12 mouse cellular contexts compared by ENCODE assay signal in genomic region chr5:105565824-105566223, GRCm38 (mm10). TPM values are rescaled to one million over a fixed set of nuclear protein-coding genes. Genes with fewer than 3 reads are reported as not detected.
DNase-seq lines count a peak whose midpoint lies in the region; ATAC-seq and TF ChIP-seq lines count a peak whose summit lies in the region.
"Had no signal": no experiment of that assay in that cellular context is flagged by ENCODE, and none has a peak within 500 bp of the region (broad histone marks: within the 10 kb centered on the region; RNA-seq: fewer than 3 reads in every experiment).

No protein-coding gene starts in this region.

- H3K4me2 ChIP-seq in heart, embryonic 11.5 days, result no peak overlapping the region
- H3K4me2 ChIP-seq: limb, embryonic 15.5 days had no signal

- no peaks in the 10 kb centered on the region for H3K27me3 ChIP-seq in heart, embryonic 11.5 days (ENCODE audit: control insufficient read depth, insufficient read depth, low read length)
- H3K27me3 ChIP-seq: limb, embryonic 15.5 days had no signal

- H3K9me3 ChIP-seq in heart, embryonic 11.5 days (replicated peaks; ENCODE audit: control insufficient read depth, low read length), result no peaks in the 10 kb centered on the region
- H3K9me3 ChIP-seq: limb, embryonic 15.5 days; midbrain, embryonic 10.5 days had no signal

- intact Hi-C loops in gastrocnemius, adult 2 months (cut with DNase I), result no loop called here

- H3K27ac ChIP-seq in heart, embryonic 11.5 days (ENCODE audit: low read depth, low read length), result peak overlapping the region; percentile 54; the same call in 1 of the 2 replicates
- no peak overlapping the region for H3K27ac ChIP-seq in gastrocnemius, adult 2 months
- H3K27ac ChIP-seq: limb, embryonic 15.5 days had no signal

- H3K9ac ChIP-seq in heart, embryonic 11.5 days (ENCODE audit: low read depth, low read length), result no peak overlapping the region
- H3K9ac ChIP-seq: limb, embryonic 15.5 days had no signal

- DNase-seq in heart, adult 18-20 months, result no peak
- peak; percentile 75 for DNase-seq in MEL-GATA-1-ER (ENCODE audit: extremely low read depth, low read depth)
- peak; percentile 88 for DNase-seq in liver
- peak; percentile 54 to 70 for DNase-seq in spleen, postnatal 36 days (ENCODE audit: low spot score in 2 of 2)
- no peak for DNase-seq in adrenal gland, adult 18-20 months (ENCODE audit: low spot score in 2 of 2)
- DNase-seq in cerebellum, postnatal 25 days, result no peak
- no peak for DNase-seq in gastrocnemius, adult 2 months
- DNase-seq: heart, postnatal 10 days; kidney, postnatal 25 days had no signal

- WGBS in heart, embryonic 11.5 days (ENCODE audit: insufficient replicate concordance), result 56% methylated on average over 4 of the region's 4 CpGs

- peaks cover 9% of the 10 kb centered on the region for H3K4me1 ChIP-seq in heart, embryonic 11.5 days (ENCODE audit: control insufficient read depth, insufficient read depth, low read length)

- H3K4me3 ChIP-seq in heart, embryonic 11.5 days (ENCODE audit: low read depth, low read length), result no peak overlapping the region
- no peak overlapping the region for H3K4me3 ChIP-seq in gastrocnemius, adult 2 months
- H3K4me3 ChIP-seq: limb, embryonic 15.5 days; midbrain, embryonic 10.5 days had no signal

- H3K36me3 ChIP-seq in heart, embryonic 11.5 days (ENCODE audit: control insufficient read depth, insufficient read depth, low read length), result no peaks in the 10 kb centered on the region; the same call in 1 of the 2 replicates
- H3K36me3 ChIP-seq: limb, embryonic 15.5 days; midbrain, embryonic 10.5 days had no signal

- TF ChIP-seq CTCF in gastrocnemius, adult 2 months (IDR thresholded peaks at IDR 0.05), result no peak

- peak; percentile 78 for ATAC-seq in heart, embryonic 11.5 days (replicated peaks; ENCODE audit: insufficient number of reproducible peaks, low FRiP score, low TSS enrichment)

RNA-seq across cellular contexts. Expression of gene Lrrc8c, which starts 46.6 kb away (rescaled TPM):
- polyA plus RNA-seq in heart, embryonic 11.5 days (2014; fragmentation: Nextera tagmentation; extraction: Ambion mirVana), result 32.5 and 33.5 TPM in 2 replicates
- 10 to 100 TPM; 26.7 to 29.9 TPM for total RNA-seq in heart, adult 18-20 months (2021)
- total RNA-seq in adrenal gland, adult 18-20 months (2021), result 10 to 100 TPM; 19.2 to 21.3 TPM
- total RNA-seq in gastrocnemius, adult 2 months (2021), result 10 to 100 TPM in 1 of 2 experiments, 1 to 10 TPM in 1; 8.1 to 17.0 TPM

Comparison
In these comparisons a context has a peak if more than half of its experiments do, and no peak if none do; other contexts are left out.
1. DNase-seq: peak in MEL-GATA-1-ER (single experiment), liver (single experiment) and spleen, postnatal 36 days (2 of 2); none in heart, adult 18-20 months (0 of 2), adrenal gland, adult 18-20 months (0 of 2), cerebellum, postnatal 25 days (0 of 2) and gastrocnemius, adult 2 months (single experiment).